Mouse (Mus musculus) liver, embryonic 14.5 days (tissue): Measurements from ENCODE around the gene Ltv1. TPM values are rescaled to one million over a fixed set of nuclear protein-coding genes. Genes with fewer than 3 reads are reported as not detected.

Source experiments
- ATAC-seq: fragments of 200-750 bp; cut with Nextera tagmentation; 2 replicates; pipeline ENCODE4 v1.8.0; 2017; ENCODE audit warnings: moderate number of reproducible peaks, mild to moderate bottlenecking, moderate library complexity; ENCODE audit not compliant: insufficient read depth
- DNase-seq, 3 experiments: peaks; one replicate each; pipeline ENCODE4 v3.0.0-alpha.2; 2012 to 2013; ENCODE audit warnings: low read depth in 3 of 3, low spot score in 3 of 3
- H3K27ac ChIP-seq: fragments of 300-500 bp; sonication (generic); 2 replicates; pipeline ENCODE4 v1.5.1; 2014; ENCODE audit warnings: moderate library complexity, mild to moderate bottlenecking, control low read depth, inconsistent platforms
- H3K27me3 ChIP-seq: fragments of 300-500 bp; sonication (generic); 2 replicates; pipeline ENCODE4 v1.6.1; 2014; ENCODE audit warnings: mild to moderate bottlenecking, low read length, moderate library complexity; ENCODE audit not compliant: control insufficient read depth, insufficient read depth
- H3K36me3 ChIP-seq: fragments of 300-500 bp; sonication (generic); replicated peaks from 2 replicates; pipeline ENCODE4 v1.6.1; 2014; ENCODE audit warnings: low read depth; ENCODE audit not compliant: control insufficient read depth, insufficient read depth
- H3K4me1 ChIP-seq, 2 experiments: fragments of 200-500 bp in 1 of 2; fragments of 300-500 bp in 1 of 2; sonication (generic) in 1 of 2; replicated peaks; 2 replicates each; pipeline ENCODE4 v1.6.1; 2012 to 2014; ENCODE audit warnings: antibody characterized with exemption in 1 of 2, inconsistent platforms in 1 of 2, low read length in 1 of 2; ENCODE audit not compliant: control insufficient read depth in 2 of 2, insufficient read depth in 2 of 2
- H3K4me2 ChIP-seq: fragments of 300-500 bp; sonication (generic); 2 replicates; pipeline ENCODE4 v1.6.1; 2014; ENCODE audit warnings: low read depth, mild to moderate bottlenecking, control low read depth, moderate library complexity
- H3K4me3 ChIP-seq, 2 experiments: fragments of 200-500 bp in 1 of 2; fragments of 300-500 bp in 1 of 2; sonication (generic) in 1 of 2; 2 replicates each; pipeline ENCODE4 v1.5.1; 2012 to 2014; ENCODE audit warnings: low read depth in 2 of 2, low read length in 2 of 2, mild to moderate bottlenecking in 2 of 2, control low read depth in 1 of 2, inconsistent platforms in 1 of 2, moderate library complexity in 1 of 2; ENCODE audit not compliant: insufficient read depth in 1 of 2
- H3K9ac ChIP-seq: fragments of 300-500 bp; sonication (generic); replicated peaks from 2 replicates; pipeline ENCODE4 v1.6.1; 2014; ENCODE audit warnings: mild to moderate bottlenecking, control low read depth, moderate library complexity
- H3K9me3 ChIP-seq: fragments of 300-500 bp; sonication (generic); 2 replicates; pipeline ENCODE4 v1.6.1; 2016; ENCODE audit warnings: low read length, mixed read lengths; ENCODE audit not compliant: control insufficient read depth
- CTCF ChIP-seq: IDR thresholded peaks from 2 replicates; pipeline ENCODE4 v1.5.1; 2016; ENCODE audit warnings: antibody characterized with exemption, low read depth, control low read depth
- EP300 ChIP-seq: IDR thresholded peaks from 2 replicates; pipeline ENCODE4 v1.6.1; 2016; ENCODE audit warnings: antibody characterized with exemption, low read depth
- WGBS: fragments of 180-500 bp; shearing (Covaris S2); extraction: QIAGEN DNeasy Blood & Tissue Kit; methylation state at CpG from one replicate; pipeline ENCODE4 v1.1.7; 2014; ENCODE audit not compliant: insufficient replicate concordance; 5-methylcytosine and 5-hydroxymethylcytosine counted together
- polyA plus RNA-seq, 2 experiments: library from polyadenylated mRNA; depleted of rRNA in 1 of 2; stranded (reverse) in 1 of 2; unstranded in 1 of 2; fragments of >200 nt; fragmentation: Nextera tagmentation in 1 of 2; extraction: Ambion mirVana in 1 of 2; gene quantifications; 2 replicates each; pipeline versions ENCODE4 v1.2.1 to v1.2.3; 2012 to 2014

The Ltv1 gene
- polyA plus RNA-seq, 2 experiments: 18.5 to 29.6 TPM

- no peaks in the 10 kb centered on the region for H3K27me3 ChIP-seq
- no peak for DNase-seq
- H3K4me1 ChIP-seq: peaks cover 0 to 2% of the 10 kb centered on the region in 2 experiments; a peak in 2 of 4 replicates
- H3K27ac ChIP-seq: no peak overlapping the region
- WGBS: 51% methylated on average over 10 of the region's 10 CpGs
- no peak for ATAC-seq
- H3K4me2 ChIP-seq: no peak overlapping the region
- H3K4me3 ChIP-seq: no peak overlapping the region
- TF ChIP-seq CTCF (no peak), EP300 (no peak)
- no peak overlapping the region for H3K9ac ChIP-seq
- H3K9me3 ChIP-seq: no peaks in the 10 kb centered on the region
- no peaks in the 10 kb centered on the region for H3K36me3 ChIP-seq
These were observed 41.0 kb upstream of the Ltv1 start for GRCm38 (mm10) chr10:13233941-13234340.

GRCm38 (mm10) chr10:13233143-13233622 lies 40.2 kb upstream of the Ltv1 start:
- no peaks in the 10 kb centered on the region for H3K27me3 ChIP-seq
- H3K27ac ChIP-seq: no peak overlapping the region
- no peak for DNase-seq
- no peak overlapping the region for H3K4me2 ChIP-seq
- H3K9me3 ChIP-seq: no peaks in the 10 kb centered on the region
- peaks cover 0 to 2% of the 10 kb centered on the region in 2 experiments; a peak in 2 of 4 replicates for H3K4me1 ChIP-seq
- no peak for ATAC-seq
- no peaks in the 10 kb centered on the region for H3K36me3 ChIP-seq
- WGBS: 53% methylated on average over 2 of the region's 2 CpGs
- H3K4me3 ChIP-seq: no peak overlapping the region
- no peak overlapping the region for H3K9ac ChIP-seq
- no peak for TF ChIP-seq CTCF
- no peak for TF ChIP-seq EP300

- Histone ChIP-seq H3K9ac (no peak overlapping the region), H3K27me3 (no peaks in the 10 kb centered on the region), H3K36me3 (no peaks in the 10 kb centered on the region), H3K4me3 (no peak overlapping the region), H3K9me3 (no peaks in the 10 kb centered on the region), H3K4me1 (peaks cover 0 to 2% of the 10 kb centered on the region in 2 experiments; a peak in 2 of 4 replicates), H3K27ac (no peak overlapping the region), H3K4me2 (no peak overlapping the region)
- no peak for TF ChIP-seq CTCF
- TF ChIP-seq EP300: no peak
- 66% methylated on average over 9 of the region's 9 CpGs for WGBS
- ATAC-seq: no peak
- no peak for DNase-seq
These were observed 39.6 kb upstream of the Ltv1 start for GRCm38 (mm10) chr10:13232443-13233142.

GRCm38 (mm10) chr10:13230716-13231115 lies 37.7 kb upstream of the Ltv1 start:
- 72% methylated on average over 7 of the region's 7 CpGs for WGBS
- peaks cover 0 to 2% of the 10 kb centered on the region in 2 experiments; a peak in 2 of 4 replicates for H3K4me1 ChIP-seq
- no peak overlapping the region for H3K9ac ChIP-seq
- DNase-seq (no peak), ATAC-seq (no peak)
- H3K27me3 ChIP-seq: no peaks in the 10 kb centered on the region
- H3K36me3 ChIP-seq: no peaks in the 10 kb centered on the region
- no peak overlapping the region for H3K4me3 ChIP-seq
- no peak for TF ChIP-seq EP300
- TF ChIP-seq CTCF: no peak
- H3K27ac ChIP-seq: no peak overlapping the region
- no peak overlapping the region for H3K4me2 ChIP-seq
- no peaks in the 10 kb centered on the region for H3K9me3 ChIP-seq

GRCm38 (mm10) chr10:13225377-13226063 lies 32.6 kb upstream of the Ltv1 start:
- no peak for ATAC-seq
- Histone ChIP-seq H3K27me3 (no peaks in the 10 kb centered on the region), H3K9me3 (no peaks in the 10 kb centered on the region), H3K36me3 (no peaks in the 10 kb centered on the region), H3K4me1 (no peaks in the 10 kb centered on the region; a peak in 1 of 4 replicates), H3K27ac (no peak overlapping the region), H3K9ac (no peak overlapping the region), H3K4me2 (no peak overlapping the region), H3K4me3 (no peak overlapping the region)
- no peak for DNase-seq
- no peak for TF ChIP-seq CTCF
- TF ChIP-seq EP300: no peak
- WGBS: 58% methylated on average over 7 of the region's 7 CpGs
